Mouse (Mus musculus): ENCODE data around the gene Pom121l2.

Pom121l2 gene

DNA sequence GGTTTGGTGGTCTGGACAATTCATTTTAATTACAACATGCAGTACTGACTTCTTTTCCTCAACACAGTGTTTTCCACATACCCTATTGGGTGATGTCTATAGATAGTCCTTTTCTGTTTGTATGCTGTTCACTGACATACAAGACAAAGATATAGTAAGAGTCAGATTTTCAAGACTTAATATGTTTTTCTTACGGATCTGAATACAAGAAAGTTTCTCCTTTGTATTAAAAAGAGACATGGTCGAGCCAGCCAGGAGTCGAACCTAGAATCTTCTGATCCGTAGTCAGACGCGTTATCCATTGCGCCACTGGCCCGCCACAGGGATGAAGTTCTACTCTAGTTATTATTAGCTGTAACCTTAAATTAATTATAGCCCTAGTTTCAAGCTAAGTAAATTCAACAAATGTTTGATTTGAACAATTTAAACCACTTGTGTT lies 39.9 kb downstream of the Pom121l2 start:
- DNase-seq: peak in 1 of 2 experiments; percentile 57

DNA sequence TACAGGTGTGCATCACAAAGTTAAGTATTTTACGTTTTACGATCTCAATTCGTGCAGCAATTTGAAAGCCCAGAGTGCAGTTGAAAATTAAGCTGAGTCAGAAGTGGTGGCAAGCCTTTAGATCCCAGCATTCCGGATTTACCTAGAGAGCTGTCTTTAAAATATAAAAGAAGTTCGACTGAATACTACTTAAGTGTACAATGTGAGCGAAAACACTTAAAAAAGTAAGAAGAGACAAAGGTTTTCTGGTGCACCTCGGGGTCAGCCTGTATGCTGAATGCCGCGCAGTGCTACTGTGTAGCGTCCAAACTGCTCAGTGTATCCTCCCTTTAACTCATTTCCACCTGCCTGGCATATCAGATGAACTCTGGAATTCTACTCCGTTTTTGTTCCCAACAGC lies 40.6 kb downstream of the Pom121l2 start:
- DNase-seq: no peak

DNA sequence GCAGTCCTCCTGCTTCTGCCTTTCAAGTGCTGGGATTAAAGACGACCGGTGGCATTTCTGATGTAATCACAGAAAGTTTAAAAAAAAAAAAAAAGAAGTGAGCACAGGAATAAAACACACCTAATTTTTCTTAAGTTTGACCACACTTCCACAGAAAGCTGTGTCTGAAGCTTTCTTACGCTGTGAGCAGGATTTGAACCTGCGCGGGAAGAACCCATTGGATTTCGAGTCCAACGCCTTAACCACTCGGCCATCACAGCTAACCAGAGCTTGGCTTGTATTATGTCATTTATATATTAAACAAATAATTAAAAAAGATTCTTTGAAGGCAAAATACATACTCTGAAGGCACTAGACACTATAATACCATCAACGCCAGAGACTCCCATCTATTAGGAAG lies 41.2 kb downstream of the Pom121l2 start:
- DNase-seq: peak; percentile 51 to 67

DNA sequence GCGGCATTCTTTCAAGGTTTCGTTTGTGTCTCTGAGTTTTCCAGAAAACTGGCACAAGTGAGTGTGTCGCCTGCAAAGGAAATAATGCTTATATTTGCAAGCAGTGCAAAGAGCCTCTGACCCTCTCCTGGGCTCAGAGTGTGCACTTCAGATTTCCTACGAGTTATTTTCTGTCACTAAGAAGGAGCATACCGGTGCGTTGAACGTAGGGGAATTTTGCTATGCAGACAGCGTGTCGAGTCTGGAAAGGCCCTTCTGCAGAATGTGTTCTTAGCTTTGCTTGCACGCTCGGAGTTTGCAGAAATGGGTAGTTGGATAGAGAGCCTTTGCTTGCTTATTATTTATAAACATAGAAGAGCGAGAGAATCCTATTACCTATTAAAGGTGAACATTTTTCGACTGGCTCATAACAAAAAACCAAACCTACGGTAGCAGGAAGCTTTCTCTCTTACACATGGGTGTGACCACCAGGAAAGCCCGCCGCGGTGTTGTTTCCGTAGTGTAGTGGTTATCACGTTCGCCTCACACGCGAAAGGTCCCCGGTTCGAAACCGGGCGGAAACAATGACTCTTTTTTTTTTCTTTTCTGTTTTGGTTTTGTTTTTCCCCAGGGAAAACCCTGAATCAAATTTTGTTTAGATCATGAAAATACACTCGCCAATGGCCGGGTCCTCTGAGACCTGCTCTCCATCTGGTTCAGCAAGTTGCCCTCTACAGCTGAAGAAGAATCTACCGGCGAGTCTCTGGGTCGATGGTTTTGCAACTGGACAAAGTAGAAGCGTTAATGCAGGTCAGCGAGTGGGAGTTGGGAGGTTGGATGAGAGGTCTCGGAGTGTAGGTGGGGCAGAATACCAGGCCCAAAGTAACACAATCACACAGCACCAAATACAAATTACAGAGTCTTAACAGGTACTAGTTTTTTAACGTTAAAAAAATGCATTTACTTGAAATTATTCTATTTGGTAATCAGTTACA lies 45.4 kb downstream of the Pom121l2 start:
- peak; percentile 67 to 80 for DNase-seq

DNA sequence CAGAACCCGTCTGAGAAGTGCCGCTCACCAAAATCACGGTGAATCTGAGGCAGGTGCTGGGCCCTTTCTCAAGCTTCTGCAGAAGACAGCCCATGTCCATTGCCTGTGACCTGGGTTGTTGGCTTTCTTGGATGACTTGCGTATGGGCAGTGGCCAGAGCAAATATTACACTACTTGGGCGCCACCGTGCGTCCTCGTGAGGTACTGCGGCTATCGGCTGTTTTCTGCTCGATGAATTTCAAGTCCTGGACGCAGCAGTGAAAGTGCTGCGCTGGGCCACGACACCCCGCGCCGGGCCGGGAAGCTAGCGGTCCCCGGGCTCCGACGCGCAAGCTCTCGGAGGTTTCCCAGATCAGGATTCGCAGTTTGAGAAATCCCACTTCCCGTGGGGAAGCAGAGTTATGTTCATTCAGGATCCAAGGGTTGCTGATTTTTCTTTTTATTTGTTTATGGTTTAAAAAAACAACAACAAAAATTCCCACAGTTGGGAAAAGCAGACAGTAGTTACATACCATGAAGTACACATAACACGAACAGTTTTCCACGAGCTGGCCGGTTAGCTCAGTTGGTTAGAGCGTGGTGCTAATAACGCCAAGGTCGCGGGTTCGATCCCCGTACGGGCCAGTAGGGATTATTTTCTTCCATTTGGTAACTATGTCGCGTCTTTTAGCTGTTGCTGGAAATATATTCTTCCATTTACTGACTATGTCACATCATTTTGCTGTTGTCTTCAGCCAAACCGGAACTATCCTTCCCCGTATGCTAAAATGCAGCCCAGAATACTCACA lies 47.9 kb downstream of the Pom121l2 start:
- peak; percentile 82 to 94 for DNase-seq

DNA sequence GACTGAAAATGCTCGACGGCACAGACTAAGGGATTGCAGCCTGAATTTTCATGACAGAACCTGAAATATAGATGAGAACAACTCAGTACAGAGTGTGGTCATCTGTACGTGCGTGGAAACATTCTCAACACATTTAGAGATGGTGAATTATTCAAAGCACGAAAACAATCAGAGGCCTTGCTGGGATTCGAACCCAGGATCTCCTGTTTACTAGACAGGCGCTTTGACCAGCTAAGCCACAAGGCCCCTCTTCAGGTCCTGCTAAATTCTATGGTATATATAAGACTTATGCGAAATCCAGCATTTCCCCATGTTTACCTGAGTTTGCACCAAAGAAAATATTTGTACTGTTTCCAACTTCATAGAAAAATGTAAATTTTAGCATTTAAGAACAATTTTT lies 48.9 kb downstream of the Pom121l2 start:
- no peak for DNase-seq

DNA sequence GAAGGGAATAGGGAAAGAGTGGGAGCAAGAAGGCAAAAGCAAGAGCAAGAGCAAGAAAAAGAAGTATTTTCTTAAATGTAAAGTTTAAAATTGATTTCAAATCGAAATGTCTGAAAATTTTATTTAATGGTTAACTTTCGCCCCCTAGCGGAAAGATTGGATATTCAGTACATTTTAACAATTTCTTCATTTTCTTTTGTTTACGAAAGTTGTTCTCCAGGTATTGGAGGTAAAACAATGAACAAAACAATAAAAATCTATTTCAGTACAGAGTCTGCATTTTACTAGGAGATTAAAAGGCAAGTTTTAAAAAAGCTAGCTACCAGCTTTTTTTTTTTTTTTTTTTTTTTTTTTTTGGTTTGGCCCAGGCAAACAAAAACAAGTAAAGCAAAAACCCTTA lies 49.5 kb downstream of the Pom121l2 start:
- no peak for DNase-seq

DNA sequence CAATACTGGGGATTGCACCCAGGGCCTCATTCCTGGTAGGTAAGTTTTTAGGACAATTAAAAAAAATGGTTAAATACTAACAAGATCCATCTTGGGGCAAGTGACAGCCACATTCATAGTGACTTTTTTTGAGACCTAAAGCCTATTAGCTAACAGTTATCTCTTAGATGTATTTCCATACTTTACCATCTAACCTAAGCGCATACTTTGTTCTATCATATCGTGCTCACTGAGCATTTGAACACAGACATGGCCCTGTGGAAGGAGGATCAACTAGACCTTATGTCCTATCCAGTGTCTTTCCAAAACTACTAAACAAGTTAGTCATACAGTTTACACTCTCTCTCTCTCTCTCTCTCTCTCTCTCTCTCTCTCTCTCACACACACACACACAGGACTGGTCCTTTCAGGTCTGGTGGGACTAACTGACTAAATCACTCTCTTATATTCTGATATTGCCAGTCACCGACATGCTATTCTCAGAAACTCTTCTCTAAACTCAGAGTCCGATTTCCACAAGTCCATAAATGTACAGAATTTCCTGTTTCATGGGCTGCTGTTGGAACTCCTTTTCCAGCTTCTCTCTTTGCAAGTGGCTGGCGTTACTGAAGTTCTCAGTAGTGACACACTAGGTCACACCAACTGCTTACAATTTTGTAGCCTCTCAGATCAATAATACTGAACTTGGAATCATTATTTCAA lies 52.9 kb downstream of the Pom121l2 start:
- no peak for DNase-seq

DNA sequence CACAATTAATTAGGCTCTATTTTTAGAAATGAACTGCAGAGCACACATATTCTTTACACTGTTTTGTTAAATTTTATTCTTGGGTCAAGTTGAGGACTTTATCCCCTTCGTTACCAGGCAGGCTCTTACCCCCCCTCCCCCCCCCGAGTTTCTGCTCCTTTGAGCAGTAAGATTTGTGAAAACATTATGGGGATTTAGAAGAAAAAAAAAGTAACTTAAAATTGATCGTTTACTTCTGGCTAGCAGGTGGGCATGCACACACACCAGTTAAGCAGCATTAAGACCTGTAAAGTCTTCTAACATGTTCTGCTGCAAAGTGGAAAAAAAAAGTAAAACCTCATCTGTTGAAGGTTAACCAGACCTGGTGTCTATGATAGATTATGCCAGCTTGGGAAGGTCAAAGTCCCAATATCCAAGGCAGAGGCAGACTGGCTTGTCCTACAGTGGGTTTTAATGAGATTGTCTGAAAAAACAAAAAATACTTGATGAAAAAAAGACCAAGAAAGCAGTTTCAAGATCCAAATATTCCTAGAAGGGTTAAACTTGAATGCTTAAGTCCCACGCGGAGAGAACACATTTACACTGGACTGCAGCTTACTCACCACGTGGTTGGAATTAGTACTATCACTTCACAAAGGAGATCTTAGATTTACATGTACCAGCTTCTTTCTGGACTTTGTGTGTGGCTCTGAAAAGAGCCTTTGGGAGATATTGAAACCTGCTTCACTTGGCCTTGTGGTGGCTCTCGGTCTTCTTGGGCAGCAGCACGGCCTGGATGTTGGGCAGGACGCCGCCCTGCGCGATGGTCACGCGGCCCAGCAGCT lies 53.7 kb downstream of the Pom121l2 start:
- DNase-seq: no peak

DNA sequence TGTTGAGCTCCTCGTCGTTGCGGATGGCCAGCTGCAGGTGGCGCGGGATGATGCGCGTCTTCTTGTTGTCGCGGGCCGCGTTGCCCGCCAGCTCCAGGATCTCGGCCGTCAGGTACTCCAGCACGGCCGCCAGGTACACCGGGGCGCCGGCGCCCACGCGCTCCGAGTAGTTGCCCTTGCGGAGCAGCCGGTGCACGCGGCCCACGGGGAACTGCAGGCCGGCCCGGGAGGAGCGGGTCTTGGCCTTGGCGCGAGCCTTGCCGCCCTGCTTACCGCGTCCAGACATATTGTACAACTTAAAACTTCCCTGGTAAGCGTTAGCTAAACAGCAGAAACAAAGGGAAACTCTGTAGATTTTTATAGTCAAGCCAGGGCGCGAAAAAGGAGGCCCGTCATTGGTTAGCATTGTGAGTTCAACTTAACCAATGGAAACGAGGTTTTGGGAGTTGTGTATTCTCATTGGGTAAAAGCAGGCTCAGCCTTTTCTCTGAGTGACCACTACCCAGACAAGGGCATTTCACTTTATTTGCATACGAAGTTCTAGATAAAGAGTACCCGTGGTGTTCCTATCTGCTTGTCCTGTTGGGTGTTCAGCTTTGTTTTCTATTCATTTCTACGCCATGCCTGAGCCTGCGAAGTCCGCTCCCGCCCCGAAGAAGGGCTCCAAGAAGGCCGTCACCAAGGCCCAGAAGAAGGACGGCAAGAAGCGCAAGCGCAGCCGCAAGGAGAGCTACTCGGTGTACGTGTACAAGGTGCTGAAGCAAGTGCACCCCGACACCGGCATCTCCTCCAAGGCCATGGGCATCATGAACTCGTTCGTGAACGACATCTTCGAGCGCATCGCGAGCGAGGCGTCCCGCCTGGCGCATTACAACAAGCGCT lies 54.5 kb downstream of the Pom121l2 start, which contains the start of the genes Hist1h2ah and Hist1h2bk:
Gene Hist1h2ah (minus strand): TSS at position 302 of the 882 bp plus-strand sequence.
Gene Hist1h2bk (plus strand): TSS at position 604 of the 882 bp plus-strand sequence.
- DNase-seq: peak; percentile 53 to 63

DNA sequence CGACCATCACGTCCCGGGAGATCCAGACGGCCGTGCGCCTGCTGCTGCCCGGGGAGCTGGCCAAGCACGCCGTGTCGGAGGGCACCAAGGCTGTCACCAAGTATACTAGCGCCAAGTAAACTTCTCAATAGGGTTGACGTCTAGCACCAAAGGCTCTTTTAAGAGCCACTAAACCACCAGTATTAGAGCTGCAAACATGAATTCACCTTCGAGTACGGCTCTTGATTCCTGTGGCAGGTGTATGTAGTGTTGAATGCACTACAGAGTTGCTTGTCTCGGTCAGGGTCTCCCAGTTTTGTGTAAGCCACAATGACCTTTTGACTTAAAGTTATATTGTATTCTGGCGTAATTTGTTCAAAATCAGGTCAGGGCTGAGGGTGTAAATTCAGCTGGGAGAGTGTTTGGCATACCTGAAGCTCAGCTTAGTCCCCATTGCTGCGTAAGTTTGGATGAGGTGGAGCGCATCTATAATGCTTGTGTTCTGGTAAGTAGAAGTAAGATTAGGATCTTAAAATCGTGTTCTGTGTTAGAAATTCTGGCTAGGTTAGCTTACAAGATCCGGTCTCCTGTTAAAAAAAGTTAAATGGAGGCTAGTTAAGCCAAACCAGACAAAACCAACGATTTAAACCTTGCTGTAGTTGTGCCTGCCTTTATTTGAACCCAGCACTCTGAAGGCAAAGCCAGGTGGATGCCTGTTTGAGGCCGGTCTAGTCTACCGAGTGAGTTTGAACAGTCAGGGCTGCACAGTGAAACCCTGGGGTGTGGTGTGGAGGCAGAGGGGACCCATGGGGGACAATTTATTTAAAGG lies 55.4 kb downstream of the Pom121l2 start:
- no peak for DNase-seq

DNA sequence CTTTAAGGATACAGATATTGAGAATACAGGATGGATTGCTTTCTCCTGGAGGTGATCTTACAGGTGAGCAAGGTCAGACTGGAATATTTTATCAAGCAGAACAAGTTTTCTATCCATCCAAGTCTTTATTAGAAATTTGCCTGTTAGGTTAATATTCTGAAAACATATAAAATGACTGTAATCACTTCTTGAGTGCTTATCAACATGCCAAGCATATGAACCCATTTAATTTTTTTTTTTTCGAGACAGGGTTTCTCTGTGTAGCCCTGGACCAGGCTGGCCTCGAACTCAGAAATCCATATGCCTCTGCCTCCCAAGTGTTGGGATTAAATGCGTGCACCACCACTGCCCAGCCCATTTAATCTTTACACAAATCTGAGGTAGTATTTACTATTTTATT lies 56.0 kb downstream of the Pom121l2 start:
- no peak for DNase-seq

DNA sequence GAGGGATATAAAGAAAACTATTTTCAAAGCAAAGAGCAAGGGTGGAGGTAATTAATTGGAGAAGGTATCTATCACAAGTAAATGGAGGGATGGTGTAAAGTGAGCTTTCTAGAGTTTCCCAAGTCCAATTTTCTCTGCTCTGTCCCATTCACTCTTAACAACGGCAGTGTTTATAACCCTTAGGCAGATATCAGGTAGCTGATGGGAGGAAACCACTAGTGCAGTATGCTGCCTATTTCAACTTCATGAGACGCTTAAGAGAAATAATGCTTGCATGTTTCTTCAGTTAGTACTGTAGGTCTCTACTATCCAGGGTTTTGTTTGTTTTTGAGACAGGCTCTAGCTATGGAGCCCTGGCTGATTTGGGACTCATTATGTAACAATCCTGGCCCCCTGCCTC lies 56.4 kb downstream of the Pom121l2 start:
- no peak for DNase-seq
